Mouse (Mus musculus) central nervous system, embryonic 18 days (tissue): ENCODE data around the gene Tssk6. TPM values are rescaled to one million over a fixed set of nuclear protein-coding genes. Genes with fewer than 3 reads are reported as not detected.

ENCODE experiments used
- polyA plus RNA-seq: library from polyadenylated mRNA; depleted of rRNA; stranded (reverse); fragments of >200 nt; gene quantifications from 2 replicates; pipeline ENCODE4 v1.2.3, GENCODE M21; 2012; rRNA removed

Gene Tssk6
- polyA plus RNA-seq: 0.47 and 0.51 TPM in 2 replicates

DNA sequence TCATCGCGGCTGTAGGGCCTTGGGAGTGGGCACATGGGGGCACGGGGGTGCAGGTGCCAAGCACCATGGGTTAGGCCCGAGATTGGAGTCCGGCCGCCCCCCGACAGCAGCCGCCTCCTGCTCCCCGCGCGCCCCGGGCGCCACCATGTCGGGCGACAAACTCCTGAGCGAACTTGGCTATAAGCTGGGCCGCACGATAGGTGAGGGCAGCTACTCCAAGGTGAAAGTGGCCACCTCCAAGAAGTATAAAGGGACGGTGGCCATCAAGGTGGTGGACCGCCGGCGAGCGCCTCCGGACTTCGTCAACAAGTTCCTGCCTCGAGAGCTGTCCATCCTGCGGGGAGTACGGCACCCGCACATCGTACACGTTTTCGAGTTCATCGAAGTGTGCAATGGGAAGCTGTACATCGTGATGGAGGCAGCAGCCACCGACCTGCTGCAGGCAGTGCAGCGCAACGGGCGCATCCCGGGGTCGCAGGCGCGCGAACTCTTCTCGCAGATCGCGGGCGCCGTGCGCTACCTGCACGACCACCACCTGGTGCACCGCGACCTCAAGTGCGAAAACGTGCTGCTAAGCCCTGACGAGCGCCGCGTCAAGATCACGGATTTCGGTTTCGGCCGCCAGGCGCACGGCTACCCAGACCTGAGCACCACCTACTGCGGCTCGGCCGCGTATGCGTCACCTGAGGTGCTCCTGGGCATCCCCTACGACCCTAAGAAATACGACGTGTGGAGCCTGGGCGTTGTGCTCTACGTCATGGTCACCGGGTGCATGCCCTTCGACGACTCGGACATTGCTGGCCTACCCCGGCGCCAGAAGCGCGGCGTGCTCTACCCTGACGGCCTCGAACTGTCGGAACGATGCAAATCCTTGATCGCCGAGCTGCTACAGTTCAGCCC, at the start of gene Tssk6, which contains the start of the genes Ndufa13 and Yjefn3:
Tssk6 (plus strand) TSS at position 22 of the 900 bp plus-strand sequence.
Ndufa13 (minus strand) TSS at position 396 of the 900 bp plus-strand sequence.
Yjefn3 (minus strand) TSS at position 550 of the 900 bp plus-strand sequence.

GRCm38 (mm10) chr8:69887289-69888243, 14.4 kb upstream of the Tssk6 start, which contains the start of gene Cilp2:
TSS of gene Cilp2 (minus strand) at chr8:69887687.

Other genes with a start within 250 kb of the Tssk6 start
- 2.4 and 2.8 TPM in 2 replicates for gene Zfp964, start 247.7 kb upstream of the Tssk6 start, polyA plus RNA-seq
- 16.3 and 17.7 TPM in 2 replicates for gene Zfp869, start 191.5 kb upstream of the Tssk6 start, polyA plus RNA-seq
- gene Zfp963, start 152.2 kb upstream of the Tssk6 start, polyA plus RNA-seq: 7.2 and 8.6 TPM in 2 replicates
- 0.95 and 1.2 TPM in 2 replicates for gene Gm20422, start 127.3 kb upstream of the Tssk6 start, polyA plus RNA-seq
- gene Atp13a1, start 111.0 kb upstream of the Tssk6 start, polyA plus RNA-seq: 75.2 and 80.1 TPM in 2 replicates
- gene Zfp866, start 111.0 kb upstream of the Tssk6 start, polyA plus RNA-seq: 32.2 and 32.9 TPM in 2 replicates
- gene Gmip, start 93.5 kb upstream of the Tssk6 start, polyA plus RNA-seq: 85.4 and 95.9 TPM in 2 replicates
- 5.8 and 6.4 TPM in 2 replicates for gene Lpar2, start 79.8 kb upstream of the Tssk6 start, polyA plus RNA-seq
- 29.2 and 35.4 TPM in 2 replicates for gene Pbx4, start 69.7 kb upstream of the Tssk6 start, polyA plus RNA-seq
- gene Cilp2, start 14.5 kb upstream of the Tssk6 start, polyA plus RNA-seq: 7.6 and 7.8 TPM in 2 replicates
- 120 and 129 TPM in 2 replicates for gene Ndufa13, start 374 bp downstream of the Tssk6 start, polyA plus RNA-seq
- 10.8 and 11.7 TPM in 2 replicates for gene Yjefn3, start 528 bp downstream of the Tssk6 start, polyA plus RNA-seq
- 20.8 and 21.0 TPM in 2 replicates for gene Gatad2a, start 94.2 kb downstream of the Tssk6 start, polyA plus RNA-seq
- gene Mau2, start 140.6 kb downstream of the Tssk6 start, polyA plus RNA-seq: 115 and 119 TPM in 2 replicates
- gene Sugp1, start 140.6 kb downstream of the Tssk6 start, polyA plus RNA-seq: 26.0 and 28.5 TPM in 2 replicates
- gene Tm6sf2, start 170.7 kb downstream of the Tssk6 start, polyA plus RNA-seq: 5.8 and 6.4 TPM in 2 replicates
- gene Hapln4, start 181.3 kb downstream of the Tssk6 start, polyA plus RNA-seq: 0.53 and 0.70 TPM in 2 replicates
- gene Ncan, start 218.7 kb downstream of the Tssk6 start, polyA plus RNA-seq: 80.6 and 97.8 TPM in 2 replicates
- 28.4 and 28.9 TPM in 2 replicates for gene Nr2c2ap, start 229.1 kb downstream of the Tssk6 start, polyA plus RNA-seq
- gene Rfxank, start 237.0 kb downstream of the Tssk6 start, polyA plus RNA-seq: 14.2 and 16.7 TPM in 2 replicates
- 107 and 110 TPM in 2 replicates for gene Borcs8, start 237.3 kb downstream of the Tssk6 start, polyA plus RNA-seq
- 0.31 and 0.49 TPM in 2 replicates for gene Mef2b, start 237.5 kb downstream of the Tssk6 start, polyA plus RNA-seq